Mouse (Mus musculus): ENCODE measurements around the gene Cib1.

GRCm38 (mm10) chr7:80280032-80280431 is 47.4 kb upstream of the Cib1 start:
- no peak for TF ChIP-seq ETS1 (IDR thresholded peaks at IDR 0.05; ENCODE audit: low read depth, low read length)
- no peak for TF ChIP-seq POLR2AphosphoS5 (IDR thresholded peaks at IDR 0.05; ENCODE audit: borderline replicate concordance, low read depth, low read length)
- TF ChIP-seq CTCF (IDR thresholded peaks at IDR 0.05 in 2 of 3, conservative IDR thresholded peaks at IDR 0.05 in 1 of 3; ENCODE audit: control insufficient read depth in 1 of 3, insufficient read depth in 1 of 3, low read depth in 2 of 3, low read length in 3 of 3, poor library complexity in 1 of 3, severe bottlenecking in 1 of 3): no peak
- no peak for TF ChIP-seq NRF1 (IDR thresholded peaks at IDR 0.05; ENCODE audit: insufficient read depth, low read depth, low read length, poor library complexity, severe bottlenecking)
- no peak for TF ChIP-seq POLR2A (IDR thresholded peaks at IDR 0.05; ENCODE audit: control insufficient read depth in 1 of 2, insufficient read depth in 1 of 2, low read depth in 1 of 2, low read length in 2 of 2, poor library complexity in 1 of 2)
- TF ChIP-seq E2F4 (IDR thresholded peaks at IDR 0.05; ENCODE audit: borderline replicate concordance, low read depth, low read length): no peak
- TF ChIP-seq USF2 (IDR thresholded peaks at IDR 0.05; ENCODE audit: borderline replicate concordance in 1 of 2, insufficient read depth in 1 of 2, low read depth in 1 of 2, low read length in 2 of 2): no peak
- no peak for TF ChIP-seq RAD21 (IDR thresholded peaks at IDR 0.05; ENCODE audit: low read depth, low read length)
- TF ChIP-seq ZC3H11A (IDR thresholded peaks at IDR 0.05; ENCODE audit: low read depth, low read length): no peak
- no peak for TF ChIP-seq MAX (IDR thresholded peaks at IDR 0.05; ENCODE audit: low read length)
- no peak for TF ChIP-seq ZMIZ1 (IDR thresholded peaks at IDR 0.05; ENCODE audit: low read depth, low read length)
